Mouse (Mus musculus) heart, embryonic 15.5 days (tissue): Measurements from ENCODE around the gene Vps52. TPM values are rescaled to one million over a fixed set of nuclear protein-coding genes. Genes with fewer than 3 reads are reported as not detected.
"Not testable (repeated sequence)": the region's sequence is repeated elsewhere in the genome, so short reads cannot be mapped to it uniquely, and the experiment has no call there.

Experiments
- ATAC-seq: fragments of 200-750 bp; cut with Nextera tagmentation; replicated peaks from 2 replicates; pipeline ENCODE4 v1.8.0; 2017; ENCODE audit warnings: low read depth, moderate TSS enrichment; ENCODE audit not compliant: insufficient number of reproducible peaks, insufficient read depth, low FRiP score
- H3K27ac ChIP-seq: fragments of 300-500 bp; sonication (generic); 2 replicates; pipeline ENCODE4 v1.5.1; 2015; ENCODE audit warnings: mild to moderate bottlenecking, inconsistent platforms
- H3K27me3 ChIP-seq: fragments of 300-500 bp; sonication (generic); 2 replicates; pipeline ENCODE4 v1.6.1; 2015; ENCODE audit warnings: inconsistent platforms
- H3K36me3 ChIP-seq: fragments of 300-500 bp; sonication (generic); 2 replicates; pipeline ENCODE4 v1.6.1; 2015; ENCODE audit warnings: mild to moderate bottlenecking, inconsistent platforms
- H3K4me1 ChIP-seq: fragments of 300-500 bp; sonication (generic); replicated peaks from 2 replicates; pipeline ENCODE4 v1.6.1; 2015; ENCODE audit warnings: inconsistent platforms
- H3K4me2 ChIP-seq: fragments of 300-500 bp; sonication (generic); 2 replicates; pipeline ENCODE4 v1.6.1; 2015; ENCODE audit warnings: inconsistent platforms, mild to moderate bottlenecking, moderate library complexity
- H3K4me3 ChIP-seq: fragments of 300-500 bp; sonication (generic); 2 replicates; pipeline ENCODE4 v1.5.1; 2015; ENCODE audit warnings: mild to moderate bottlenecking, inconsistent platforms
- H3K9ac ChIP-seq: fragments of 300-500 bp; sonication (generic); 2 replicates; pipeline ENCODE4 v1.6.1; 2015; ENCODE audit warnings: mild to moderate bottlenecking, inconsistent platforms
- H3K9me3 ChIP-seq: fragments of 300-500 bp; sonication (generic); replicated peaks from 2 replicates; pipeline ENCODE4 v1.6.1; 2016; ENCODE audit warnings: inconsistent platforms
- WGBS: fragments of 180-500 bp; shearing (Covaris S2); methylation state at CpG from one replicate; pipeline ENCODE4 v1.1.7; 2015; ENCODE audit warnings: mixed read lengths; 5-methylcytosine and 5-hydroxymethylcytosine counted together
- polyA plus RNA-seq: library from polyadenylated mRNA; unstranded; fragments of >200 nt; fragmentation: Nextera tagmentation; extraction: Ambion mirVana; gene quantifications from 2 replicates; pipeline ENCODE4 v1.2.1, GENCODE M21; 2015

The Vps52 gene
- polyA plus RNA-seq, 1 experiment from 2014 or later, result 35.5 TPM

GRCm38 (mm10) chr17:33999341-34000149, 43.9 kb downstream of the Vps52 start:
- no peak overlapping the region for H3K27ac ChIP-seq

GRCm38 (mm10) chr17:34000150-34000537, 44.5 kb downstream of the Vps52 start, which contains the start of gene H2-K1:
Gene H2-K1, minus strand, starts transcription at chr17:34000347.
- WGBS, result under 1% methylated on average over 30 of the region's 30 CpGs
- Histone ChIP-seq H3K27ac (no peak within 1 kb of the TSS), H3K9me3 (no peaks in the 10 kb centered on the region), H3K4me1 (0 out of 2 replicates have a peak, but pooled peaks cover 7% of the 10 kb centered on the region), H3K27me3 (peaks cover 35% of the 10 kb centered on the region), H3K36me3 (no peaks in the 10 kb centered on the region), H3K4me3 (peak within 1 kb of the TSS; percentile 56), H3K9ac (peak within 1 kb of the TSS; percentile 63), H3K4me2 (peak within 1 kb of the TSS; percentile 95)
- ATAC-seq, result peak; percentile 87

More at GRCm38 (mm10) chr17:33999341-34000149, 43.9 kb downstream of the Vps52 start:
- H3K4me2 ChIP-seq, result peak overlapping the region; percentile 95
- WGBS, result 2% methylated on average over 86 of the region's 87 CpGs
- peak overlapping the region; percentile 63 for H3K9ac ChIP-seq
- H3K4me1 ChIP-seq, result 0 out of 2 replicates have a peak, but pooled peaks cover 7% of the 10 kb centered on the region
- H3K4me3 ChIP-seq, result peak overlapping the region; percentile 56
- no peaks in the 10 kb centered on the region for H3K36me3 ChIP-seq
- H3K9me3 ChIP-seq, result no peaks in the 10 kb centered on the region
- ATAC-seq, result peak; percentile 78
- peaks cover 35% of the 10 kb centered on the region for H3K27me3 ChIP-seq

- not testable (repeated sequence) for H3K4me1 ChIP-seq, H3K27ac ChIP-seq, H3K9me3 ChIP-seq, H3K36me3 ChIP-seq, H3K9ac ChIP-seq, ATAC-seq
- H3K4me3 ChIP-seq, result peak overlapping the region; percentile 56; the same call in 1 of the 2 replicates
- H3K4me2 ChIP-seq, result peak overlapping the region; percentile 95
- 45% methylated on average over 2 of the region's 2 CpGs for WGBS
- peaks cover 35% of the 10 kb centered on the region for H3K27me3 ChIP-seq
Measured at GRCm38 (mm10) chr17:34000796-34001195, 45.2 kb downstream of the Vps52 start.

GRCm38 (mm10) chr17:34003426-34003825, 47.8 kb downstream of the Vps52 start:
- H3K36me3 ChIP-seq, result no peaks in the 10 kb centered on the region
- H3K4me1 ChIP-seq, result 0 out of 2 replicates have a peak, but pooled peaks cover 7% of the 10 kb centered on the region
- no peak for ATAC-seq
- H3K27ac ChIP-seq, result no peak overlapping the region
- no peak overlapping the region for H3K9ac ChIP-seq
- H3K9me3 ChIP-seq, result no peaks in the 10 kb centered on the region
- H3K27me3 ChIP-seq, result peaks cover 32% of the 10 kb centered on the region
- no peak overlapping the region for H3K4me2 ChIP-seq
- WGBS, result 5% methylated on average over 5 of the region's 5 CpGs
- no peak overlapping the region for H3K4me3 ChIP-seq

GRCm38 (mm10) chr17:34006570-34006969, 51.0 kb downstream of the Vps52 start:
- 32% methylated on average over 2 of the region's 2 CpGs for WGBS

GRCm38 (mm10) chr17:34010156-34010555, 54.5 kb downstream of the Vps52 start:
- H3K27ac ChIP-seq, result no peak overlapping the region
- no peak for ATAC-seq
- no peak overlapping the region for H3K9ac ChIP-seq
- no peak overlapping the region for H3K4me3 ChIP-seq
- H3K9me3 ChIP-seq, result no peaks in the 10 kb centered on the region
- no peaks in the 10 kb centered on the region for H3K4me1 ChIP-seq
- no peaks in the 10 kb centered on the region for H3K27me3 ChIP-seq
- 66% methylated on average over 5 of the region's 5 CpGs for WGBS
- no peaks in the 10 kb centered on the region for H3K36me3 ChIP-seq
- H3K4me2 ChIP-seq, result no peak overlapping the region

More at GRCm38 (mm10) chr17:34006570-34006969, 51.0 kb downstream of the Vps52 start:
- H3K4me1 ChIP-seq, result no peaks in the 10 kb centered on the region
- ATAC-seq, result no peak
- H3K27me3 ChIP-seq, result peaks cover 9% of the 10 kb centered on the region
- no peaks in the 10 kb centered on the region for H3K36me3 ChIP-seq
- no peak overlapping the region for H3K9ac ChIP-seq
- H3K4me2 ChIP-seq, result no peak overlapping the region
- no peak overlapping the region for H3K4me3 ChIP-seq
- H3K27ac ChIP-seq, result no peak overlapping the region
- H3K9me3 ChIP-seq, result no peaks in the 10 kb centered on the region

- ATAC-seq, result no peak
- H3K4me3 ChIP-seq, result no peak overlapping the region
- H3K27me3 ChIP-seq, result no peaks in the 10 kb centered on the region
- no peaks in the 10 kb centered on the region for H3K36me3 ChIP-seq
- H3K9ac ChIP-seq, result no peak overlapping the region
- H3K4me1 ChIP-seq, result no peaks in the 10 kb centered on the region
- H3K9me3 ChIP-seq, result no peaks in the 10 kb centered on the region
- no peak overlapping the region for H3K4me2 ChIP-seq
- H3K27ac ChIP-seq, result no peak overlapping the region
- 89% methylated on average over 8 of the region's 8 CpGs for WGBS
Measured at GRCm38 (mm10) chr17:34013436-34013835, 57.8 kb downstream of the Vps52 start.

Other genes starting within 250 kb of the Vps52 start
- gene March2, start 237.1 kb upstream of the Vps52 start, polyA plus RNA-seq, result 98.6 and 118 TPM in 2 replicates
- 274 and 318 TPM in 2 replicates for gene Rab11b, start 195.3 kb upstream of the Vps52 start, polyA plus RNA-seq
- 15.4 and 20.0 TPM in 2 replicates for gene Angptl4, start 174.0 kb upstream of the Vps52 start, polyA plus RNA-seq
- 44.1 and 52.6 TPM in 2 replicates for gene Kank3, start 145.3 kb upstream of the Vps52 start, polyA plus RNA-seq
- gene Rps28, start 131.2 kb upstream of the Vps52 start, polyA plus RNA-seq, result 456 and 543 TPM in 2 replicates
- gene Ndufa7, start 131.2 kb upstream of the Vps52 start, polyA plus RNA-seq, result 487 and 517 TPM in 2 replicates
- gene Cd320, start 112.7 kb upstream of the Vps52 start, polyA plus RNA-seq, result 31.4 and 39.9 TPM in 2 replicates
- gene Gm7029, start 82.0 kb upstream of the Vps52 start, polyA plus RNA-seq, result not detected in 2 replicates
- gene Kifc1, start 65.2 kb upstream of the Vps52 start, polyA plus RNA-seq, result 5.3 and 7.3 TPM in 2 replicates
- 0.18 TPM in 1 of 2 replicates, not detected in the other for gene Platr17, start 50.7 kb upstream of the Vps52 start, polyA plus RNA-seq
- 27.1 and 36.7 TPM in 2 replicates for gene Daxx, start 46.4 kb upstream of the Vps52 start, polyA plus RNA-seq
- 44.3 and 61.3 TPM in 2 replicates for gene Tapbp, start 39.9 kb upstream of the Vps52 start, polyA plus RNA-seq
- gene Zbtb22, start 39.9 kb upstream of the Vps52 start, polyA plus RNA-seq, result 11.3 and 15.3 TPM in 2 replicates
- 34.7 and 44.8 TPM in 2 replicates for gene Rgl2, start 26.3 kb upstream of the Vps52 start, polyA plus RNA-seq
- gene Pfdn6, start 15.5 kb upstream of the Vps52 start, polyA plus RNA-seq, result 112 and 115 TPM in 2 replicates
- gene Wdr46, start 15.2 kb upstream of the Vps52 start, polyA plus RNA-seq, result 16.3 and 24.1 TPM in 2 replicates
- 5.1 and 6.5 TPM in 2 replicates for gene B3galt4, start 4.3 kb upstream of the Vps52 start, polyA plus RNA-seq
- 847 and 935 TPM in 2 replicates for gene Rps18, start 189 bp downstream of the Vps52 start, polyA plus RNA-seq
- gene H2-K1, start 44.5 kb downstream of the Vps52 start, polyA plus RNA-seq, result 37.4 and 80.9 TPM in 2 replicates
- gene Ring1, start 68.9 kb downstream of the Vps52 start, polyA plus RNA-seq, result 15.8 and 20.8 TPM in 2 replicates
- 47.4 and 56.2 TPM in 2 replicates for gene H2-Ke6, start 72.2 kb downstream of the Vps52 start, polyA plus RNA-seq
- gene Slc39a7, start 75.9 kb downstream of the Vps52 start, polyA plus RNA-seq, result 97.8 and 133 TPM in 2 replicates
- gene Rxrb, start 76.0 kb downstream of the Vps52 start, polyA plus RNA-seq, result 26.8 and 38.5 TPM in 2 replicates
- gene Col11a2, start 83.6 kb downstream of the Vps52 start, polyA plus RNA-seq, result 1.3 and 4.6 TPM in 2 replicates
- gene H2-Oa, start 136.5 kb downstream of the Vps52 start, polyA plus RNA-seq, result 0.29 and 0.94 TPM in 2 replicates
- 6.0 and 13.6 TPM in 2 replicates for gene H2-DMa, start 163.7 kb downstream of the Vps52 start, polyA plus RNA-seq
- 59.0 and 77.7 TPM in 2 replicates for gene Brd2, start 166.8 kb downstream of the Vps52 start, polyA plus RNA-seq
- 0.69 and 2.5 TPM in 2 replicates for gene H2-DMb2, start 187.5 kb downstream of the Vps52 start, polyA plus RNA-seq
- 0.34 and 3.2 TPM in 2 replicates for gene H2-DMb1, start 197.3 kb downstream of the Vps52 start, polyA plus RNA-seq
- 2.4 and 8.0 TPM in 2 replicates for gene Tap1, start 231.7 kb downstream of the Vps52 start, polyA plus RNA-seq
- 3.1 and 22.4 TPM in 2 replicates for gene Psmb9, start 232.0 kb downstream of the Vps52 start, polyA plus RNA-seq
- 6.3 and 50.4 TPM in 2 replicates for gene Psmb8, start 241.9 kb downstream of the Vps52 start, polyA plus RNA-seq
- gene Tap2, start 247.7 kb downstream of the Vps52 start, polyA plus RNA-seq, result 5.3 and 13.7 TPM in 2 replicates